Mouse (Mus musculus) lung, postnatal 0 days (tissue): ENCODE data around the gene Syngr3.

Source experiments
- CTCF ChIP-seq: IDR thresholded peaks from 2 replicates; pipeline ENCODE4 v1.5.1; 2016; ENCODE audit warnings: antibody characterized with exemption, mild to moderate bottlenecking
- EP300 ChIP-seq: IDR thresholded peaks from 2 replicates; pipeline ENCODE4 v1.6.1; 2016; ENCODE audit warnings: antibody characterized with exemption, mild to moderate bottlenecking, control low read depth

DNA sequence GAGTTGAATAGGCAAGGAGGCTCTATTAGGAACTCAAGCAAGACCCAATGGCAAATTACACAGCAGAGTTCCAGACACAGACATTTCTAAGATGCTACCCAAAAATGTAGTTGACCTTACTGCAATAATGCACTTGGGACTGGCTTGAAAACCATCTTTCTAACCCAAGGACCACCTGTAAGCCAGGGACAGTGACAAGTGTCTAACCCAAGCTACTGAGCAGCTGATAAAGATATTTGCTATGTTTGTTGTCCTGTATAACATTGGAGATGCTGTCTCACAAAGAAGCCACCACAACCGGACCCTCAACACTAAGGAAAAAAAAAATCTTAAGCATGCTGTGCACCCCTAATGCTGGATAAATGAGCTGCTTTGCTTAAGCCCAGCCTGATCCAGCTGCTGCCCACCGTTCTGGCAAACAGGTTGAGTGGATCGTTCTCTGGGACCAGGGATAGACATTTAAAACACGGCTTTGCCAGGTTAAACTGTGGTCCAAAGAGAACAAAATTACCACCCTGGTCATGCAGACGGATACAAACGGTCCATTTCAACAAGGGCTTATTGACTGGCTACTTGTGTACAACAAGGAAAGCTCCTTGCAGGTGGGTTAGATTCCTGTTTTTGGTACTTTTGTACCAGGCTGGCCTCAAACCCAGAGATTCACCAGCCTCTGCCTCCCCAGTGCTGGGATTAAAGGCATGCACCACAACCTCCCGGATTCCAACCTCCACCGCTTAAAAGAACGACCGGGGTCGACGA, 33.5 kb upstream of the Syngr3 start:
- TF ChIP-seq EP300, result no peak
- no peak for TF ChIP-seq CTCF
